Mouse (Mus musculus): ENCODE measurements at regions not wholly inside any gene's neighbourhood (a gene's known extent, or its start where the extent isn't known, plus 50 kb on each side); places are given as distances from the start of the nearest gene placed in this dataset.

DNA sequence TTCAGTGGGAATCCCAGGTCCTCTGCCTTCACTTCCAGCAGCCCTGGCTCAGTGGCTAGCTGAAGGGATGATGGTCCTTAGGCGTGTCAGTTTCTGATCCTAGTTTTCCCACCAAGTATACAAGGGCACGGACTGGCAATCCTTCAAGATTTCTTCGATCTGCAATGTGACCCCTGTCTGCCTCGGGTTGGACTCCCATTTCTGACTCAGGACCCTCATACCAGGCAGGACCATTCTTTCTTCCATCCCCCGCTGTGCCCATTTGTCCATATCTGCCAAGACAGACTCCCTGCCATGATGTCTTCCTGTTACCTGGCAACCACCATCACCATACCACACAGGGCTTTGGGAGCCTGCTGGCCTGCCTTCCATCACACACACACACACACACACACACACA, 238.1 kb downstream of the Cbln1 start:
- ATAC-seq (no peak), DNase-seq (no peak)
- Histone ChIP-seq H3K36me3 (replicated peaks; ENCODE audit: insufficient read depth, low read length) (no peaks in the 10 kb centered on the region), H3K9me3 (ENCODE audit: low read length) (no peaks in the 10 kb centered on the region), H3K4me1 (ENCODE audit: insufficient read depth) (no peaks in the 10 kb centered on the region), H3K4me2 (ENCODE audit: low read depth, low read length) (no peak overlapping the region), H3K9ac (replicated peaks) (no peak overlapping the region), H3K27ac (ENCODE audit: low read depth) (no peak overlapping the region), H3K4me3 (ENCODE audit: low read depth, low read length) (no peak overlapping the region), H3K27me3 (ENCODE audit: insufficient read depth, low read length) (no peaks in the 10 kb centered on the region)
- TF ChIP-seq CTCF (IDR thresholded peaks at IDR 0.05; ENCODE audit: low read depth) (no peak), EP300 (IDR thresholded peaks at IDR 0.05; ENCODE audit: low read depth) (no peak)
- WGBS (ENCODE audit: insufficient replicate concordance): 63% methylated on average over 5 of the region's 5 CpGs

DNA sequence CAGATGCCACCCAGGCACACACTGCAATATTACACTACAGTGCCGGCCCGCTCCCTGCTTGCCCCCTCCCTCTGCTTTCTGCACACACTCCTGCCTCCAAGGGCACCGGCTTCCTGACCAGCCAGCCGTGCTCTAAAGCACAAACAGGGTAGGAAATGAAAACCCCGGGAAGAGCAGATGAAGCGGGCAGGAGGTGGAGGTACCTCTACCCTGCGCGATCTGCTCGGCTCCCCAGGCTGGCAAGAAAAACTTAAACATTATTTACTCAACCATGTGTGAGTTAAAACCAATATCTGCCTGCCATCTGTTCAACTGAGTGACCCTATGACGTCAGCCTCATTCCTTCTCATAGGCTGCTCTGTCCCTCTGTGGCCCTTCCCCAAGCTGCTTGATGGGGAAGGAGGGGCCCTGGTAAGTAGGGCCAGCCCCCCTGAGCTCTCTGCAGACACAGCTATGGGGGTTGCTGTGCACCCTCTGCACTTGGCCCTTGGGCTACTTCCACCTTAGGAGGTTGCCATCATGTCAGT, 238.5 kb downstream of the Cbln1 start:
- no peak overlapping the region for H3K4me3 ChIP-seq (ENCODE audit: low read depth, low read length)
- no peaks in the 10 kb centered on the region for H3K9me3 ChIP-seq (ENCODE audit: low read length)
- ATAC-seq (no peak), DNase-seq (no peak)
- no peaks in the 10 kb centered on the region for H3K36me3 ChIP-seq (replicated peaks; ENCODE audit: insufficient read depth, low read length)
- WGBS (ENCODE audit: insufficient replicate concordance): 65% methylated on average over 10 of the region's 10 CpGs
- no peak overlapping the region for H3K9ac ChIP-seq (replicated peaks)
- H3K27me3 ChIP-seq (ENCODE audit: insufficient read depth, low read length): no peaks in the 10 kb centered on the region
- H3K27ac ChIP-seq (ENCODE audit: low read depth): no peak overlapping the region
- H3K4me2 ChIP-seq (ENCODE audit: low read depth, low read length): no peak overlapping the region
- no peak for TF ChIP-seq EP300 (IDR thresholded peaks at IDR 0.05; ENCODE audit: low read depth)
- no peak for TF ChIP-seq CTCF (IDR thresholded peaks at IDR 0.05; ENCODE audit: low read depth)
- H3K4me1 ChIP-seq (ENCODE audit: insufficient read depth): no peaks in the 10 kb centered on the region

DNA sequence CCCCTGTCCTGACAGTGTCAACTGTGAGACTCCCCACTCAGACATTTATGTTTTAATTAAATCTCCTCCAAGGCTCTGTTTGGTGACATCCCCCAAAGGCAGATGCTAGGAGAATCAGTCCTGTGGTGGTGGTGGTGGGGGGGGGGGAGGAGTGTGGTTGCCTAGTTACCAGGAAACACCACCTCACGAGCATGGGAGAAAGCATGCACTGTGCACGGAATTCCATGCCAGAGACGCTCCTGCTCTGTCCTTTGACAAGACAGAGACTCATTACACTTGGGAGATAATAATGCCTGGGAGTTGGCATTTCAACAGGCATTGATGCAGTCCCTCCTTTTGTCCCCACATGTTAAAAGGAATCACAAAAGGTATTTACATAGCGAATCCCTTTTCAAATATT, 240.6 kb downstream of the Cbln1 start:
- Histone ChIP-seq H3K36me3 (replicated peaks; ENCODE audit: insufficient read depth, low read length) (no peaks in the 10 kb centered on the region), H3K9me3 (ENCODE audit: low read length) (no peaks in the 10 kb centered on the region), H3K4me2 (ENCODE audit: low read depth, low read length) (no peak overlapping the region), H3K27ac (ENCODE audit: low read depth) (no peak overlapping the region), H3K9ac (replicated peaks) (no peak overlapping the region), H3K4me3 (ENCODE audit: low read depth, low read length) (no peak overlapping the region), H3K27me3 (ENCODE audit: insufficient read depth, low read length) (no peaks in the 10 kb centered on the region), H3K4me1 (ENCODE audit: insufficient read depth) (no peaks in the 10 kb centered on the region)
- TF ChIP-seq CTCF (IDR thresholded peaks at IDR 0.05; ENCODE audit: low read depth) (no peak), EP300 (IDR thresholded peaks at IDR 0.05; ENCODE audit: low read depth) (no peak)
- 55% methylated on average over 4 of the region's 4 CpGs for WGBS (ENCODE audit: insufficient replicate concordance)
- DNase-seq (no peak), ATAC-seq (no peak)

DNA sequence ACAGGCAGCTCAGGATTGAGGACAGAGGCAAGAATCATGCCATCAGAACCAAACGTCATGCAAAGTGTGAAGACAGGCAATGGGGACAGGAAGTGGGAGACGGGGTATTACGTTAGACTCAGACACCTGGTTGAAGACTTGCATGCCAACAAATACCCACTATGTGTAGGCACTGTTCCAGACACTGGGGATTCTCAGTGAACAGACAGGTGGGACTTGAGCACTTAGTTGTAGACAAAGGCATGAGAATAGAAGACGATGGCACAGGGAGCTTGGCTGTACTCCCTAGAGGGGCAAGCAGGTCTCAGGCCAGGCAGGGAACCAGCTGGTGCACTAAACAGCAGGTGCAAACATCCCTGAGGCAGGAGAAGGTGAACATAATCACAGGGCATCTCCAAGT, 242.3 kb downstream of the Cbln1 start:
- Histone ChIP-seq H3K9me3 (ENCODE audit: low read length) (no peaks in the 10 kb centered on the region), H3K27me3 (ENCODE audit: insufficient read depth, low read length) (no peaks in the 10 kb centered on the region), H3K36me3 (replicated peaks; ENCODE audit: insufficient read depth, low read length) (no peaks in the 10 kb centered on the region), H3K4me2 (ENCODE audit: low read depth, low read length) (no peak overlapping the region), H3K27ac (ENCODE audit: low read depth) (no peak overlapping the region), H3K4me3 (ENCODE audit: low read depth, low read length) (no peak overlapping the region), H3K4me1 (ENCODE audit: insufficient read depth) (no peaks in the 10 kb centered on the region), H3K9ac (replicated peaks) (no peak overlapping the region)
- no peak for DNase-seq
- ATAC-seq: no peak
- TF ChIP-seq CTCF (IDR thresholded peaks at IDR 0.05; ENCODE audit: low read depth) (no peak), EP300 (IDR thresholded peaks at IDR 0.05; ENCODE audit: low read depth) (no peak)
- WGBS (ENCODE audit: insufficient replicate concordance): 65% methylated on average over 4 of the region's 4 CpGs

DNA sequence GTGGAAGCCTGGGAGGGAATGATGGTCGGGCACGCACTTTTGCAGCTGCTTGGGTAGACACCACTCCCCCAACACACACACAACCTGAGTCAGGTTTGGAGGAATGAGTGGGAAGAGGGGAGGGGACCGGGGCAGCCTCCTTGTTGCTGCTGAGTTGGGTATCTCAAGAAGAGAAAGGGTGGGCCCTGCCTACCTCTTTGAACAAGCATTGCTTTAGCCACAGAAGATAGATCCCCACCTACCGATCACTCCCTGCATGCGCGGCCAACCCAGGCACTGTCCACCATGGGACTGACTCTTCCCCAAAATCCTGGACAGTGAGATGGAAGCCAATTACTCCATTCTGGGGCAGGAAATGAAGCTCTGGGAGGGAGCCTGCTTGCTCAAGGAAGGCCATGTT, 243.2 kb downstream of the Cbln1 start:
- Histone ChIP-seq H3K36me3 (replicated peaks; ENCODE audit: insufficient read depth, low read length) (no peaks in the 10 kb centered on the region), H3K4me3 (ENCODE audit: low read depth, low read length) (no peak overlapping the region), H3K4me1 (ENCODE audit: insufficient read depth) (no peaks in the 10 kb centered on the region), H3K27ac (ENCODE audit: low read depth) (no peak overlapping the region), H3K9me3 (ENCODE audit: low read length) (no peaks in the 10 kb centered on the region), H3K9ac (replicated peaks) (no peak overlapping the region), H3K27me3 (ENCODE audit: insufficient read depth, low read length) (no peaks in the 10 kb centered on the region), H3K4me2 (ENCODE audit: low read depth, low read length) (no peak overlapping the region)
- ATAC-seq: no peak
- no peak for TF ChIP-seq EP300 (IDR thresholded peaks at IDR 0.05; ENCODE audit: low read depth)
- TF ChIP-seq CTCF (IDR thresholded peaks at IDR 0.05; ENCODE audit: low read depth): no peak
- DNase-seq: no peak
- 85% methylated on average over 6 of the region's 6 CpGs for WGBS (ENCODE audit: insufficient replicate concordance)

DNA sequence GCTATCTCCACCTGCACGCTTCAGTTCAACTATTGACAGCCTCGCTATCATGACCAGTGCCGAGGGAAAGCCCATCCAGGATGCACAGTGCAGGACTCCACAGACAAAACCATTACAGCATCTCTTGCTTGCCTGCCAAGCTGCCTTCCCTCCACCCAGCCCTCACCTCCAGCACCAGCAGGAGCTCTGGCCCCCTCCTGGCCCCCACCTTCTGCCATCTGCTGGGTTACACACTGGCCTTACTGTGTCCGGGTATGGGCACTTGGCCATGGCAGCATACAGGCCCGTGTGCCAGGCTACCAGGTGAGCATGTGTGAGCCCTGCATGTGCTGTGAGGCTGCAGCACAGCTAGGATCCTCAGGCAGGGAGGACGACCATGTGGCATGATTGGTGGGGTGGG, 243.6 kb downstream of the Cbln1 start:
- H3K4me3 ChIP-seq (ENCODE audit: low read depth, low read length): no peak overlapping the region
- H3K27me3 ChIP-seq (ENCODE audit: insufficient read depth, low read length): no peaks in the 10 kb centered on the region
- no peak for ATAC-seq
- TF ChIP-seq CTCF (IDR thresholded peaks at IDR 0.05; ENCODE audit: low read depth): no peak
- no peaks in the 10 kb centered on the region for H3K36me3 ChIP-seq (replicated peaks; ENCODE audit: insufficient read depth, low read length)
- no peak overlapping the region for H3K27ac ChIP-seq (ENCODE audit: low read depth)
- no peak for DNase-seq
- no peaks in the 10 kb centered on the region for H3K9me3 ChIP-seq (ENCODE audit: low read length)
- WGBS (ENCODE audit: insufficient replicate concordance): 71% methylated on average over 6 of the region's 6 CpGs
- no peak overlapping the region for H3K4me2 ChIP-seq (ENCODE audit: low read depth, low read length)
- H3K4me1 ChIP-seq (ENCODE audit: insufficient read depth): no peaks in the 10 kb centered on the region
- no peak overlapping the region for H3K9ac ChIP-seq (replicated peaks)
